Mouse (Mus musculus) G1E (cell line): ENCODE data around the gene Rhbdd1. TPM values are rescaled to one million over a fixed set of nuclear protein-coding genes. Genes with fewer than 3 reads are reported as not detected.

Experiments used
- ATAC-seq: 2 replicates; pipeline ENCODE4 v1.8.0; 2016; ENCODE audit warnings: mild to moderate bottlenecking; ENCODE audit not compliant: insufficient number of reproducible peaks, poor library complexity, low FRiP score, severe bottlenecking; ENCODE audit errors: extremely low read depth
- DNase-seq: peaks from one replicate; pipeline ENCODE4 v3.0.0; 2012; ENCODE audit warnings: low spot score
- H3K27me3 ChIP-seq: 2 replicates; pipeline ENCODE4 v1.6.1; 2012; ENCODE audit warnings: mild to moderate bottlenecking, low read length, inconsistent platforms; ENCODE audit not compliant: insufficient read depth
- H3K36me3 ChIP-seq: replicated peaks from 2 replicates; pipeline ENCODE3; 2012; ENCODE audit warnings: mild to moderate bottlenecking, inconsistent platforms
- H3K4me1 ChIP-seq: 2 replicates; pipeline ENCODE4 v1.6.1; 2012; ENCODE audit warnings: low read depth, low read length, inconsistent platforms, mixed read lengths; ENCODE audit not compliant: insufficient read depth
- H3K4me3 ChIP-seq: 2 replicates; pipeline ENCODE4 v1.5.1; 2012; ENCODE audit warnings: low read depth, mild to moderate bottlenecking, inconsistent platforms, low read length, moderate library complexity, mixed read lengths
- H3K9me3 ChIP-seq: replicated peaks from 2 replicates; pipeline ENCODE4 v1.6.1; 2012; ENCODE audit warnings: inconsistent platforms
- CTCF ChIP-seq: IDR thresholded peaks from 2 replicates; pipeline ENCODE4 v1.5.1; 2012; ENCODE audit warnings: low read depth, low read length, inconsistent platforms, mixed read lengths
- GATA1 ChIP-seq: IDR thresholded peaks from 2 replicates; pipeline ENCODE4 v1.6.1; 2012; ENCODE audit warnings: borderline replicate concordance, low read length, inconsistent platforms, mixed read lengths
- GATA2 ChIP-seq: IDR thresholded peaks from 2 replicates; pipeline ENCODE4 v1.6.1; 2012; ENCODE audit warnings: low read depth, low read length, inconsistent platforms, borderline replicate concordance
- POLR2AphosphoS5 ChIP-seq: IDR thresholded peaks from 2 replicates; pipeline ENCODE4 v1.6.1; 2012; ENCODE audit warnings: low read depth, low read length, inconsistent platforms; ENCODE audit not compliant: insufficient replicate concordance
- TAL1 ChIP-seq: conservative IDR thresholded peaks from 2 replicates; pipeline ENCODE4 v1.6.1; 2012; ENCODE audit warnings: low read depth, low read length, inconsistent platforms, mixed read lengths
- polyA plus RNA-seq: library from polyadenylated mRNA; stranded (reverse); fragments of >175 nt; gene quantifications from 2 replicates; pipeline ENCODE4 v1.2.3, GENCODE M21; 2012
- total RNA-seq, 2 experiments: library from RNA; stranded (forward) in 1 of 2; stranded (reverse) in 1 of 2; fragments of 200-1000 nt in 1 of 2; fragments of >200 nt in 1 of 2; fragmentation: Nextera tagmentation in 1 of 2; gene quantifications; 2 replicates each; pipeline ENCODE4 v1.2.3; 2014 to 2017

Gene Rhbdd1
- total and polyA plus RNA-seq, 3 experiments, result 2.8 to 60.2 (median 41.8) TPM

- TF ChIP-seq POLR2AphosphoS5 (no peak), GATA1 (no peak)
- Histone ChIP-seq H3K9me3 (no peaks in the 10 kb centered on the region), H3K27me3 (no peaks in the 10 kb centered on the region), H3K4me1 (no peaks in the 10 kb centered on the region), H3K4me3 (no peak overlapping the region), H3K36me3 (no peaks in the 10 kb centered on the region)
- no peak for ATAC-seq
- no peak for DNase-seq
Observed at GRCm38 (mm10) chr1:82461041-82461440, 144.8 kb downstream of the Rhbdd1 start.

GRCm38 (mm10) chr1:82465321-82465853, 149.1 kb downstream of the Rhbdd1 start:
- H3K9me3 ChIP-seq, result no peaks in the 10 kb centered on the region
- H3K4me3 ChIP-seq, result no peak overlapping the region
- no peaks in the 10 kb centered on the region for H3K4me1 ChIP-seq
- no peaks in the 10 kb centered on the region for H3K36me3 ChIP-seq
- ATAC-seq (no peak), DNase-seq (no peak)
- TF ChIP-seq GATA1 (no peak), CTCF (no peak), GATA2 (no peak), TAL1 (no peak), POLR2AphosphoS5 (no peak)
- no peaks in the 10 kb centered on the region; the same call in 1 of the 2 replicates for H3K27me3 ChIP-seq

- Histone ChIP-seq H3K4me3 (no peak overlapping the region), H3K4me1 (no peaks in the 10 kb centered on the region), H3K27me3 (no peaks in the 10 kb centered on the region; the same call in 1 of the 2 replicates), H3K9me3 (no peaks in the 10 kb centered on the region), H3K36me3 (no peaks in the 10 kb centered on the region)
- no peak for ATAC-seq
- no peak for DNase-seq
- TF ChIP-seq GATA1 (no peak), GATA2 (no peak), TAL1 (no peak), POLR2AphosphoS5 (no peak), CTCF (no peak)
Observed at GRCm38 (mm10) chr1:82468872-82469271, 152.6 kb downstream of the Rhbdd1 start.

GRCm38 (mm10) chr1:82470516-82471225, 154.4 kb downstream of the Rhbdd1 start:
- ATAC-seq (no peak), DNase-seq (no peak)
- Histone ChIP-seq H3K4me1 (no peaks in the 10 kb centered on the region), H3K9me3 (no peaks in the 10 kb centered on the region), H3K4me3 (no peak overlapping the region), H3K27me3 (no peaks in the 10 kb centered on the region; the same call in 1 of the 2 replicates), H3K36me3 (no peaks in the 10 kb centered on the region)
- no peak for TF ChIP-seq GATA1
- no peak for TF ChIP-seq GATA2
- TF ChIP-seq CTCF, result no peak
- no peak for TF ChIP-seq POLR2AphosphoS5
- no peak for TF ChIP-seq TAL1

- no peaks in the 10 kb centered on the region; the same call in 1 of the 2 replicates for H3K27me3 ChIP-seq
- no peak overlapping the region for H3K4me3 ChIP-seq
- H3K9me3 ChIP-seq, result no peaks in the 10 kb centered on the region
- H3K36me3 ChIP-seq, result no peaks in the 10 kb centered on the region
- H3K4me1 ChIP-seq, result no peaks in the 10 kb centered on the region
- ATAC-seq, result no peak
- no peak for DNase-seq
- TF ChIP-seq GATA1, result no peak
- no peak for TF ChIP-seq TAL1
- TF ChIP-seq GATA2, result no peak
- TF ChIP-seq POLR2AphosphoS5, result no peak
Observed at GRCm38 (mm10) chr1:82473467-82473866, 157.2 kb downstream of the Rhbdd1 start.

- DNase-seq (no peak), ATAC-seq (no peak)
- no peak for TF ChIP-seq POLR2AphosphoS5
- TF ChIP-seq GATA1, result no peak
- TF ChIP-seq CTCF, result no peak
- no peak for TF ChIP-seq GATA2
- no peak for TF ChIP-seq TAL1
- H3K36me3 ChIP-seq, result no peaks in the 10 kb centered on the region
- H3K4me3 ChIP-seq, result no peak overlapping the region
- no peaks in the 10 kb centered on the region for H3K27me3 ChIP-seq
- H3K9me3 ChIP-seq, result no peaks in the 10 kb centered on the region
- H3K4me1 ChIP-seq, result no peaks in the 10 kb centered on the region
Observed at GRCm38 (mm10) chr1:82474461-82474961, 158.3 kb downstream of the Rhbdd1 start.

GRCm38 (mm10) chr1:82475254-82475653, 159.0 kb downstream of the Rhbdd1 start:
- no peaks in the 10 kb centered on the region for H3K36me3 ChIP-seq
- no peaks in the 10 kb centered on the region for H3K27me3 ChIP-seq
- no peak overlapping the region for H3K4me3 ChIP-seq
- no peaks in the 10 kb centered on the region for H3K4me1 ChIP-seq
- DNase-seq (no peak), ATAC-seq (no peak)
- no peaks in the 10 kb centered on the region for H3K9me3 ChIP-seq
- TF ChIP-seq GATA2 (no peak), GATA1 (no peak), POLR2AphosphoS5 (no peak), TAL1 (no peak), CTCF (no peak)
